Mouse (Mus musculus) stomach, postnatal 0 days (tissue): ENCODE measurements around the gene Olfr961.

Source experiments
- CTCF ChIP-seq: IDR thresholded peaks from 2 replicates; pipeline ENCODE4 v1.5.1; 2016; ENCODE audit warnings: antibody characterized with exemption, low read depth, mild to moderate bottlenecking, moderate library complexity
- EP300 ChIP-seq: optimal IDR thresholded peaks from 2 replicates; pipeline ENCODE3; 2016; ENCODE audit warnings: antibody characterized with exemption

DNA sequence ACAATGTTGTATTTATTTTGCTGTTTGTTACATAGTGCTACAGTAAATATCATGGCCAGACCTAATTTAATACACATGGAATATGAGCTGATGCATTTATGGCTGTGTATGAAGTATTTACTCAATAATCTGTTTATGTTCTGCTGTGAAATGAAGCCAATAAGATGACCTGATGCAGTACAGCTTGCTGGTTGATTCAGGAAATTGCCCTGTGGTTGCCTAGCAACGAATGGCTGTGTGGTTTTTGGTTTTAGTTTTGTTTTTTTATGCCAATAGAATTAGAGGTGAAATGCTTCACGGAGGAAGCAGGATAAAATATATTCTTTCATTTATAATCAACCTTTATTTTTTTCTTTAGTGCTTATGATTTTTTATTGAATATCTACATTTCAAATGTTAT, 34.4 kb downstream of the Olfr961 start:
- TF ChIP-seq CTCF (no peak), EP300 (no peak)
